Mouse (Mus musculus) lung, embryonic 16.5 days (tissue): ENCODE results near the gene Rbm20. TPM values are rescaled to one million over a fixed set of nuclear protein-coding genes. Genes with fewer than 3 reads are reported as not detected.

Experiments used
- ATAC-seq: fragments of 200-750 bp; cut with Nextera tagmentation; 2 replicates; pipeline ENCODE4 v1.8.0; 2017; ENCODE audit warnings: low read depth, mild to moderate bottlenecking, moderate library complexity
- H3K27ac ChIP-seq: fragments of 300-500 bp; sonication (generic); 2 replicates; pipeline ENCODE4 v1.5.1; 2014; ENCODE audit warnings: mild to moderate bottlenecking, control low read depth, low read length
- H3K27me3 ChIP-seq: fragments of 300-500 bp; sonication (generic); 2 replicates; pipeline ENCODE4 v1.6.1; 2014; ENCODE audit warnings: low read depth, low read length, mixed read lengths; ENCODE audit not compliant: control insufficient read depth, insufficient read depth
- H3K36me3 ChIP-seq: fragments of 300-500 bp; sonication (generic); 2 replicates; pipeline ENCODE4 v1.6.1; 2014; ENCODE audit warnings: low read length; ENCODE audit not compliant: control insufficient read depth, insufficient read depth
- H3K4me1 ChIP-seq: fragments of 300-500 bp; sonication (generic); replicated peaks from 2 replicates; pipeline ENCODE4 v1.6.1; 2014; ENCODE audit warnings: low read length, mixed read lengths; ENCODE audit not compliant: control insufficient read depth, insufficient read depth
- H3K4me2 ChIP-seq: fragments of 300-500 bp; sonication (generic); 2 replicates; pipeline ENCODE4 v1.6.1; 2014; ENCODE audit warnings: low read depth, low read length, control low read depth
- H3K4me3 ChIP-seq: fragments of 300-500 bp; sonication (generic); 2 replicates; pipeline ENCODE4 v1.5.1; 2014; ENCODE audit warnings: mild to moderate bottlenecking, low read length, control low read depth
- H3K9ac ChIP-seq: fragments of 300-500 bp; sonication (generic); 2 replicates; pipeline ENCODE4 v1.6.1; 2014; ENCODE audit warnings: low read length, control low read depth
- H3K9me3 ChIP-seq: fragments of 300-500 bp; sonication (generic); 2 replicates; pipeline ENCODE4 v1.6.1; 2016; ENCODE audit warnings: low read length; ENCODE audit not compliant: control insufficient read depth
- WGBS: fragments of 180-500 bp; shearing (Covaris S2); extraction: QIAGEN DNeasy Blood & Tissue Kit; methylation state at CpG from one replicate; pipeline ENCODE4 v1.1.7; 2014; 5-methylcytosine and 5-hydroxymethylcytosine counted together
- polyA plus RNA-seq: library from polyadenylated mRNA; unstranded; fragments of >200 nt; fragmentation: Nextera tagmentation; extraction: Ambion mirVana; gene quantifications from 2 replicates; pipeline ENCODE4 v1.2.1, GENCODE M21; 2015

Gene Rbm20
- polyA plus RNA-seq, 1 experiment from 2014 or later = 1.5 TPM

- Histone ChIP-seq H3K27me3 (no peaks in the 10 kb centered on the region), H3K9me3 (no peaks in the 10 kb centered on the region), H3K36me3 (no peaks in the 10 kb centered on the region), H3K4me2 (no peak overlapping the region), H3K4me3 (no peak overlapping the region), H3K4me1 (peaks cover 4% of the 10 kb centered on the region; the same call in 1 of the 2 replicates), H3K27ac (no peak overlapping the region), H3K9ac (no peak overlapping the region)
- no peak for ATAC-seq
- WGBS = 89% methylated on average over 5 of the region's 5 CpGs
These were observed 45.1 kb downstream of the Rbm20 start for GRCm38 (mm10) chr19:53722186-53722585.

- H3K4me3 ChIP-seq = no peak overlapping the region
- H3K36me3 ChIP-seq = no peaks in the 10 kb centered on the region
- H3K27me3 ChIP-seq = no peaks in the 10 kb centered on the region
- no peak for ATAC-seq
- 72% methylated on average over 5 of the region's 5 CpGs for WGBS
- H3K9me3 ChIP-seq = no peaks in the 10 kb centered on the region
- H3K9ac ChIP-seq = no peak overlapping the region
- H3K4me1 ChIP-seq = peaks cover 10% of the 10 kb centered on the region; the same call in 1 of the 2 replicates
- H3K27ac ChIP-seq = no peak overlapping the region
- no peak overlapping the region for H3K4me2 ChIP-seq
These were observed 46.9 kb downstream of the Rbm20 start for GRCm38 (mm10) chr19:53724053-53724452.

GRCm38 (mm10) chr19:53726340-53726739 lies 49.2 kb downstream of the Rbm20 start:
- Histone ChIP-seq H3K4me3 (no peak overlapping the region), H3K9me3 (no peaks in the 10 kb centered on the region), H3K4me2 (peak overlapping the region; percentile 41), H3K36me3 (no peaks in the 10 kb centered on the region), H3K4me1 (peaks cover 10% of the 10 kb centered on the region; the same call in 1 of the 2 replicates), H3K27me3 (no peaks in the 10 kb centered on the region), H3K27ac (no peak overlapping the region), H3K9ac (peak overlapping the region; percentile 39; the same call in 1 of the 2 replicates)
- ATAC-seq = peak; percentile 51; the same call in 1 of the 2 replicates
- WGBS = 37% methylated on average over 12 of the region's 12 CpGs

- Histone ChIP-seq H3K4me2 (no peak overlapping the region), H3K4me1 (peaks cover 10% of the 10 kb centered on the region; the same call in 1 of the 2 replicates), H3K9ac (no peak overlapping the region), H3K27ac (no peak overlapping the region), H3K9me3 (no peaks in the 10 kb centered on the region), H3K36me3 (no peaks in the 10 kb centered on the region), H3K27me3 (no peaks in the 10 kb centered on the region), H3K4me3 (no peak overlapping the region)
- ATAC-seq = no peak
- WGBS = 68% methylated on average over 11 of the region's 11 CpGs
These were observed 49.6 kb downstream of the Rbm20 start for GRCm38 (mm10) chr19:53726755-53727154.

- H3K4me2 ChIP-seq = no peak overlapping the region
- no peaks in the 10 kb centered on the region for H3K36me3 ChIP-seq
- no peaks in the 10 kb centered on the region for H3K9me3 ChIP-seq
- H3K4me3 ChIP-seq = no peak overlapping the region
- peak; percentile 60; the same call in 1 of the 2 replicates for ATAC-seq
- WGBS = 53% methylated on average over 4 of the region's 4 CpGs
- H3K27me3 ChIP-seq = no peaks in the 10 kb centered on the region
- no peak overlapping the region for H3K9ac ChIP-seq
- no peak overlapping the region for H3K27ac ChIP-seq
- peaks cover 10% of the 10 kb centered on the region; the same call in 1 of the 2 replicates for H3K4me1 ChIP-seq
These were observed 50.2 kb downstream of the Rbm20 start for GRCm38 (mm10) chr19:53727277-53727676.

- no peak overlapping the region for H3K4me2 ChIP-seq
- no peaks in the 10 kb centered on the region for H3K36me3 ChIP-seq
- H3K27me3 ChIP-seq = no peaks in the 10 kb centered on the region
- no peak overlapping the region for H3K9ac ChIP-seq
- no peaks in the 10 kb centered on the region for H3K9me3 ChIP-seq
- no peak overlapping the region for H3K4me3 ChIP-seq
- H3K4me1 ChIP-seq = peaks cover 10% of the 10 kb centered on the region; the same call in 1 of the 2 replicates
- H3K27ac ChIP-seq = no peak overlapping the region
- 61% methylated on average over 9 of the region's 9 CpGs for WGBS
- ATAC-seq = no peak
These were observed 51.0 kb downstream of the Rbm20 start for GRCm38 (mm10) chr19:53727886-53728669.

- H3K4me1 ChIP-seq = peaks cover 10% of the 10 kb centered on the region; the same call in 1 of the 2 replicates
- no peaks in the 10 kb centered on the region for H3K36me3 ChIP-seq
- H3K4me2 ChIP-seq = no peak overlapping the region
- H3K27ac ChIP-seq = no peak overlapping the region
- H3K9me3 ChIP-seq = no peaks in the 10 kb centered on the region
- no peak overlapping the region for H3K4me3 ChIP-seq
- H3K27me3 ChIP-seq = no peaks in the 10 kb centered on the region
- no peak for ATAC-seq
- H3K9ac ChIP-seq = no peak overlapping the region
- 62% methylated on average over 10 of the region's 10 CpGs for WGBS
These were observed 52.8 kb downstream of the Rbm20 start for GRCm38 (mm10) chr19:53729919-53730318.

GRCm38 (mm10) chr19:53731761-53732201 lies 54.7 kb downstream of the Rbm20 start:
- ATAC-seq = no peak
- WGBS = 19% methylated on average over 7 of the region's 8 CpGs
- Histone ChIP-seq H3K4me3 (no peak overlapping the region), H3K36me3 (no peaks in the 10 kb centered on the region), H3K4me1 (peaks cover 10% of the 10 kb centered on the region; the same call in 1 of the 2 replicates), H3K27me3 (no peaks in the 10 kb centered on the region), H3K4me2 (no peak overlapping the region), H3K27ac (no peak overlapping the region), H3K9ac (no peak overlapping the region), H3K9me3 (no peaks in the 10 kb centered on the region)

- WGBS = 52% methylated on average over 5 of the region's 5 CpGs
- ATAC-seq = no peak
- no peaks in the 10 kb centered on the region for H3K27me3 ChIP-seq
- H3K4me2 ChIP-seq = no peak overlapping the region
- H3K4me3 ChIP-seq = no peak overlapping the region
- no peak overlapping the region for H3K27ac ChIP-seq
- no peaks in the 10 kb centered on the region for H3K36me3 ChIP-seq
- no peaks in the 10 kb centered on the region for H3K4me1 ChIP-seq
- H3K9ac ChIP-seq = no peak overlapping the region
- H3K9me3 ChIP-seq = no peaks in the 10 kb centered on the region
These were observed 57.7 kb downstream of the Rbm20 start for GRCm38 (mm10) chr19:53734845-53735244.
